Mouse (Mus musculus): ENCODE results near the gene Olfr328. TPM values are rescaled to one million over a fixed set of nuclear protein-coding genes. Genes with fewer than 3 reads are reported as not detected.

Olfr328 gene
- not detected for polyA plus RNA-seq (2014; fragmentation: Illumina TruSeq; extraction: RNeasy Lipid Tissue Mini Kit (QIAGEN cat#74804); ENCODE audit: low read depth, low replicate concordance)

DNA sequence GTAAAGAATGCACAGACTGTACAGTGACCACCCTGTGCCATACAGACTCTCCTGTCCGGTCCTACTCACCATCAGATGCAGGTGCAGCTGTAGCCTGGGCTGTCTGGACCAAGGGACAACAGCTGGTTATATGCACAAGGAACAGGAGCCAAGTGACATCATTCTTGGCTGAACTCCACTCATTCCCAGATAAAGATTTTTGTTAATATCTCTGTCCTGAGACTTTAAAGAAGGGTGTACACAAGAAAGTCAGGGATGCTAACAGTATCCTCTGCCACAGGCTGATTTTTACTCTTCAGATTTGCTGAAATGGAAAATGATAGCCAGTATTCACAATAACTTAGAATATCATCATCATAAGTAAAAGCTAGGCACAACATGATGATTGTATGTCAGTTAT lies at the start of gene Olfr328:
Gene Olfr328 (minus strand): TSS at position 101 of the 400 bp plus-strand sequence.

DNA sequence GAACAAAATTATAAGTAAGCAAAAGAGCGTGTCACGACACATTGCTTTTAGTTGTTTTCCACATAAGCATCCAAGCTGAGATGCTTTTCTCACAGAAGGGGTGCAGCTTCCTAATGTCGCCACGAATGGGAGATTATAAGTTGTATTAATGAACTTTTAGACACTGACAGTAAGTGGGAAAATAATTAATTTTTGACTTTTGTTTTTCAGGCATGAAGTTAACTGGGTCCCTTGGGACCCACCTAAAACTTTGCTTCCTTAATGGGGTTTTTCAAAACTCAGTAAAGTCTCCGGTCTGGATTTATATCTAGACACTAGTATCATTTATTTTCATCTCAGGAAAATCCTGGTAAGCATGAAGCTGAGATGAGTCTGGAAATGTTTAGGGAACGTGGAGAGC lies 39.4 kb upstream of the Olfr328 start, which contains the start of gene Olfr324:
Gene Olfr324 (plus strand): TSS at position 301 of the 400 bp plus-strand sequence.

DNA sequence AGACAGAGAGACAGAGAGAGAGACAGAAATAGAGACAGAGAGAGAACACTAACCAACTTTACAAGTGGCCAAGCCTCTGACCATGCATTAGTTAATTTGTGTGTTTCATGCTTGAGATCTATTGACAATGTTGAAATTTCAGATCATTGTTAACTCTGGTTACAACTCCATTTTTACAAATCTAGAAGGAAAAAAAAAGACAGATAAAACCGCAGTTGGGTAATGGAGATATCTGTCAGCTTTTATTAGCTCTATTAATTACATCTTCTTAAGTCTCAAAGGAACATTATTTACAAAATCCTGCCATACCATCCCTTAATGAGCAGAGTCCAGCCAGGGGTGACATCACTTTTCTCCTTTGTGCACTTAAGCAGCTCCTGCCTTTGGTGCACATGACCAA lies 22.0 kb upstream of the Olfr328 start, which contains the start of gene Olfr325:
Gene Olfr325 (plus strand): TSS at position 301 of the 400 bp plus-strand sequence.

DNA sequence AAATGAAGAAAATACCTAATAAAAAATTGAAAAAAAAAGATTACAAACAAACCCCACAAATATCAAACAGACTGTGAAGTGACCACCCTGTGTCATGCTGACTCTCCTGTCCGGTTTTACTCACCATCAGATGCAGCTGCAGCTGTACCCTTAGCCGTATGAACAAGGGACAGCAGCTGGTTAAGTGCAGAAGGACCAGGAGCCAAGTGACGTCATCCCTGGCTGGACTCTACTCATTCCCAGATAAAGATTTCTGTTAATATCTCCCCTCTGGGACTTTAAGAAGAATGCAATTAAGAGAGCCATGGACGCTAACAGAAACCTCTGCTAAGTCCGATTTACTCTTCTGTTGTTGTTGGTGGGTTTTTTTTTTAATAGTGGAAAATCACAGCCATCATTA lies 15.0 kb upstream of the Olfr328 start, which contains the start of gene Olfr224:
Gene Olfr224 (minus strand): TSS at position 149 of the 400 bp plus-strand sequence.

DNA sequence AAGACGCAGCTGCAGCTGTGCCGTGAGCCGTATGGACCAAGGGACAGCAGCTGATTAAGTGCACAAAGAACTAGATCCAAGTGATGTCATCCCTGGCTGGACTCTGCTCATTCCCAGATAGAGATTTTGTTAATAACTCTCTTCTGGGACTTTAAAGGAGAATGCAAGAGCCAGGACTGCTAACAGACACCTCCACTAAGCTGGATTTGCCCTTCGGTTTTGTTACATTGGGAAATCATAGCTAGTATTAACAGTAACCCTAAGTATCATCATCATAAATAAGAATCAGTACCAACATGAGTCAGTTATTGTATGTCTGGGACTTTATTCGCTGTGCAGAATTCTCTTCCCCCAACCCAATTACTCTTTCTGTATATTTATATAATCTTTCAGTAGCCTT lies 9.1 kb downstream of the Olfr328 start, which contains the start of gene Olfr329-ps:
Gene Olfr329-ps (minus strand): TSS at position 101 of the 400 bp plus-strand sequence.

DNA sequence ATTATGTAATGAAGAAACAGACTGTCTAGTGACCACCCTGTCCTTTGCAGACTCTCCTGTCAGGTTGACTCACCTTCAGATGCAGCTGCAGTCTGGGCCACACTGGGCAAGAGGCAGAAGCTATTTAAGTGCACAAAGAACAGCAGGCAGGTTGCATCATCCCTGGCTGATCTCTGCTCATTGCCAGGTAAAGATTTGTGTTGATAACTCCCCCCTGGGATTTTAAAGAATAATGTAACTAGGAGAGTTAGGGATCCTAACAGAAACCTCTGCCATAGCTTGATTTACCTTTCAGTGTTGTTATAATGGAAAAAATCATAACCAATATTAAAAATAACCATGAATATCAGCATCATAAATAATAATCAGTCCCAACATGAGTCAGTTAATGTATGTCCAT lies 20.7 kb downstream of the Olfr328 start, which contains the start of gene Olfr330:
Gene Olfr330 (minus strand): TSS at position 101 of the 400 bp plus-strand sequence.

DNA sequence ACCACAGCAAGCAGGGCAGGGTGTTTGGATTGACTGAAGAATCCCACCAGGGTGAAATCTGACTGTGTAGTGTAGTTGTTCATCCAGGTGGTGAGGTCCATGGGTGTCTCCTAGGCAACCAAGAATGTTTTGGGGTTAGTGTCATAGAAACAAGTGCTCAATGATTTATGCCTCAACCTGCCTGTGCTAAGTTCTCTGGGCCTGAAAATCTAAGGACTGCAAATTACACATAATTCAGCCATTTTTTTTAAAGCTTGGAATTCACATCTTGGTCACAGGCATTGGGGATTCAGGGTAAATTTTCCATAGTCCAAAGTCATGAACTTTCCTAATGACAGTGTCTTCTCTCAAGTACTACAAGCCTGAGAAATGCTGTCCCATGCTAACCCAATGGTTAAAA lies 53.0 kb downstream of the Olfr328 start, which contains the start of gene Olfr331:
Gene Olfr331 (minus strand): TSS at position 101 of the 400 bp plus-strand sequence.

Other genes starting within 250 kb of the Olfr328 start
- gene Zfp692, start 248.6 kb downstream of the Olfr328 start, polyA plus RNA-seq (2014; fragmentation: Illumina TruSeq; extraction: RNeasy Lipid Tissue Mini Kit (QIAGEN cat#74804); ENCODE audit: low read depth, low replicate concordance), result 0.61 TPM
- gene Zfp672, start 225.3 kb downstream of the Olfr328 start, polyA plus RNA-seq (2014; fragmentation: Illumina TruSeq; extraction: RNeasy Lipid Tissue Mini Kit (QIAGEN cat#74804); ENCODE audit: low read depth, low replicate concordance), result 65.9 TPM
- gene Sh3bp5l, start 224.9 kb downstream of the Olfr328 start, polyA plus RNA-seq (2014; fragmentation: Illumina TruSeq; extraction: RNeasy Lipid Tissue Mini Kit (QIAGEN cat#74804); ENCODE audit: low read depth, low replicate concordance), result 0.65 TPM
- gene Lypd8, start 176.6 kb downstream of the Olfr328 start, polyA plus RNA-seq (2014; fragmentation: Illumina TruSeq; extraction: RNeasy Lipid Tissue Mini Kit (QIAGEN cat#74804); ENCODE audit: low read depth, low replicate concordance), result not detected
- not detected for gene 1810065E05Rik, start 134.5 kb downstream of the Olfr328 start, polyA plus RNA-seq (2014; fragmentation: Illumina TruSeq; extraction: RNeasy Lipid Tissue Mini Kit (QIAGEN cat#74804); ENCODE audit: low read depth, low replicate concordance)
- gene Gm12253, start 123.1 kb downstream of the Olfr328 start, polyA plus RNA-seq (2014; fragmentation: Illumina TruSeq; extraction: RNeasy Lipid Tissue Mini Kit (QIAGEN cat#74804); ENCODE audit: low read depth, low replicate concordance), result not detected
- gene Lypd9, start 102.7 kb downstream of the Olfr328 start, polyA plus RNA-seq (2014; fragmentation: Illumina TruSeq; extraction: RNeasy Lipid Tissue Mini Kit (QIAGEN cat#74804); ENCODE audit: low read depth, low replicate concordance), result not detected
- not detected for gene Olfr30, start 93.4 kb downstream of the Olfr328 start, polyA plus RNA-seq (2014; fragmentation: Illumina TruSeq; extraction: RNeasy Lipid Tissue Mini Kit (QIAGEN cat#74804); ENCODE audit: low read depth, low replicate concordance)
- not detected for gene Olfr332, start 63.1 kb downstream of the Olfr328 start, polyA plus RNA-seq (2014; fragmentation: Illumina TruSeq; extraction: RNeasy Lipid Tissue Mini Kit (QIAGEN cat#74804); ENCODE audit: low read depth, low replicate concordance)
- not detected for gene Olfr331, start 53.1 kb downstream of the Olfr328 start, polyA plus RNA-seq (2014; fragmentation: Illumina TruSeq; extraction: RNeasy Lipid Tissue Mini Kit (QIAGEN cat#74804); ENCODE audit: low read depth, low replicate concordance)
- not detected for gene Olfr330, start 20.8 kb downstream of the Olfr328 start, polyA plus RNA-seq (2014; fragmentation: Illumina TruSeq; extraction: RNeasy Lipid Tissue Mini Kit (QIAGEN cat#74804); ENCODE audit: low read depth, low replicate concordance)
- not detected for gene Olfr329-ps, start 9.2 kb downstream of the Olfr328 start, polyA plus RNA-seq (2014; fragmentation: Illumina TruSeq; extraction: RNeasy Lipid Tissue Mini Kit (QIAGEN cat#74804); ENCODE audit: low read depth, low replicate concordance)
- not detected for gene Olfr224, start 14.9 kb upstream of the Olfr328 start, polyA plus RNA-seq (2014; fragmentation: Illumina TruSeq; extraction: RNeasy Lipid Tissue Mini Kit (QIAGEN cat#74804); ENCODE audit: low read depth, low replicate concordance)
- not detected for gene Olfr325, start 22.1 kb upstream of the Olfr328 start, polyA plus RNA-seq (2014; fragmentation: Illumina TruSeq; extraction: RNeasy Lipid Tissue Mini Kit (QIAGEN cat#74804); ENCODE audit: low read depth, low replicate concordance)
- not detected for gene Olfr324, start 39.5 kb upstream of the Olfr328 start, polyA plus RNA-seq (2014; fragmentation: Illumina TruSeq; extraction: RNeasy Lipid Tissue Mini Kit (QIAGEN cat#74804); ENCODE audit: low read depth, low replicate concordance)
- not detected for gene 2210407C18Rik, start 60.4 kb upstream of the Olfr328 start, polyA plus RNA-seq (2014; fragmentation: Illumina TruSeq; extraction: RNeasy Lipid Tissue Mini Kit (QIAGEN cat#74804); ENCODE audit: low read depth, low replicate concordance)
- not detected for gene Olfr323, start 74.9 kb upstream of the Olfr328 start, polyA plus RNA-seq (2014; fragmentation: Illumina TruSeq; extraction: RNeasy Lipid Tissue Mini Kit (QIAGEN cat#74804); ENCODE audit: low read depth, low replicate concordance)
- gene Trim58, start 84.8 kb upstream of the Olfr328 start, polyA plus RNA-seq (2014; fragmentation: Illumina TruSeq; extraction: RNeasy Lipid Tissue Mini Kit (QIAGEN cat#74804); ENCODE audit: low read depth, low replicate concordance), result not detected
- not detected for gene Olfr322, start 103.1 kb upstream of the Olfr328 start, polyA plus RNA-seq (2014; fragmentation: Illumina TruSeq; extraction: RNeasy Lipid Tissue Mini Kit (QIAGEN cat#74804); ENCODE audit: low read depth, low replicate concordance)
- gene Olfr320, start 125.5 kb upstream of the Olfr328 start, polyA plus RNA-seq (2014; fragmentation: Illumina TruSeq; extraction: RNeasy Lipid Tissue Mini Kit (QIAGEN cat#74804); ENCODE audit: low read depth, low replicate concordance), result not detected
- not detected for gene Olfr319, start 143.5 kb upstream of the Olfr328 start, polyA plus RNA-seq (2014; fragmentation: Illumina TruSeq; extraction: RNeasy Lipid Tissue Mini Kit (QIAGEN cat#74804); ENCODE audit: low read depth, low replicate concordance)
- not detected for gene Olfr318, start 168.4 kb upstream of the Olfr328 start, polyA plus RNA-seq (2014; fragmentation: Illumina TruSeq; extraction: RNeasy Lipid Tissue Mini Kit (QIAGEN cat#74804); ENCODE audit: low read depth, low replicate concordance)
- not detected for gene Olfr317, start 183.6 kb upstream of the Olfr328 start, polyA plus RNA-seq (2014; fragmentation: Illumina TruSeq; extraction: RNeasy Lipid Tissue Mini Kit (QIAGEN cat#74804); ENCODE audit: low read depth, low replicate concordance)
- gene Olfr316, start 197.1 kb upstream of the Olfr328 start, polyA plus RNA-seq (2014; fragmentation: Illumina TruSeq; extraction: RNeasy Lipid Tissue Mini Kit (QIAGEN cat#74804); ENCODE audit: low read depth, low replicate concordance), result not detected
- gene Olfr315, start 217.6 kb upstream of the Olfr328 start, polyA plus RNA-seq (2014; fragmentation: Illumina TruSeq; extraction: RNeasy Lipid Tissue Mini Kit (QIAGEN cat#74804); ENCODE audit: low read depth, low replicate concordance), result not detected
- not detected for gene Olfr314, start 227.3 kb upstream of the Olfr328 start, polyA plus RNA-seq (2014; fragmentation: Illumina TruSeq; extraction: RNeasy Lipid Tissue Mini Kit (QIAGEN cat#74804); ENCODE audit: low read depth, low replicate concordance)
- gene Fam183b, start 246.3 kb upstream of the Olfr328 start, polyA plus RNA-seq (2014; fragmentation: Illumina TruSeq; extraction: RNeasy Lipid Tissue Mini Kit (QIAGEN cat#74804); ENCODE audit: low read depth, low replicate concordance), result not detected

All from kidney, adult 10 weeks (tissue).